Mouse (Mus musculus) embryonic facial prominence, embryonic 10.5 days (tissue): ENCODE data around the gene Metrnl. TPM values are rescaled to one million over a fixed set of nuclear protein-coding genes. Genes with fewer than 3 reads are reported as not detected.

Source experiments
- DNase-seq: peaks from one replicate; pipeline ENCODE4 v3.0.0-alpha.2; 2017; ENCODE audit warnings: low spot score
- H3K27ac ChIP-seq: fragments of 300-500 bp; sonication (generic); replicated peaks from 2 replicates; pipeline ENCODE4 v1.5.1; 2016; ENCODE audit warnings: mild to moderate bottlenecking
- H3K27me3 ChIP-seq: fragments of 300-500 bp; sonication (generic); replicated peaks from 2 replicates; pipeline ENCODE4 v1.6.1; 2016; ENCODE audit warnings: low read depth, mild to moderate bottlenecking; ENCODE audit not compliant: poor library complexity, severe bottlenecking
- H3K36me3 ChIP-seq: fragments of 300-500 bp; sonication (generic); replicated peaks from 2 replicates; pipeline ENCODE4 v1.6.1; 2016; ENCODE audit warnings: mild to moderate bottlenecking, moderate library complexity
- H3K4me1 ChIP-seq: fragments of 300-500 bp; sonication (generic); 2 replicates; pipeline ENCODE4 v1.6.1; 2016
- H3K4me3 ChIP-seq: fragments of 300-500 bp; sonication (generic); 2 replicates; pipeline ENCODE4 v1.5.1; 2016; ENCODE audit warnings: mild to moderate bottlenecking, moderate library complexity
- H3K9me3 ChIP-seq: fragments of 300-500 bp; sonication (generic); 2 replicates; pipeline ENCODE4 v1.6.1; 2016; ENCODE audit warnings: mild to moderate bottlenecking
- WGBS: fragments of 180-500 bp; shearing (Covaris S2); methylation state at CpG from one replicate; pipeline ENCODE4 v1.1.7; 2016; 5-methylcytosine and 5-hydroxymethylcytosine counted together
- polyA plus RNA-seq: library from polyadenylated mRNA; unstranded; fragments of >200 nt; fragmentation: Nextera tagmentation; extraction: Ambion mirVana; gene quantifications from 2 replicates; pipeline ENCODE4 v1.2.1, GENCODE M21; 2016

Metrnl gene
- polyA plus RNA-seq, 1 experiment from 2014 or later = 8.5 TPM

DNA sequence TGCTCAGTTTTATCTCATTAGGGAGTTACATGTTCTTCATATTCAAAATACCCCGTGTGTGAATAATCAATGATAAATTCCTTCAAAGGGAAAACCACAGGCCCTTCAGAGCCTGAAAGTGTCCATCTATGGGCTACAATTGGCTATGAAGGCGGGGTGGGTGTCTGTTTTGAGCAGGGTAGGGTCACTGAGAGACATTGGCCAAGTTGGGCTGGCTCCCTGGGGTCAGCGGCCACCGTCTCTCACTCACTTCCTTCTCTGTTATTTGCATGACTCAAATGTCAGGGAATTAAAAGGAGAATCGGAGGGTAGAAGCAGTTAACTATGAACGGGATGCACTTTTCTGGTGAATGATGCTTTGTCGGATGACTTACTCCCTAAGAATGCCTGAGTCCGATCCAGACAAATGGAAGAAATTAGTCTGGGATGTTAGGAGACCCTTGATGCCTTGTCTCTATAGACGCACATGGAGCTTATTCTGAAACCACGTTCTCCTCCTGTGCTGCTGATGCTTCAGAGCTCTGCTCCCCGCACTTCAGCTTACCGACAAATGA is 45.7 kb downstream of the Metrnl start:
- Histone ChIP-seq H3K9me3 (no peaks in the 10 kb centered on the region), H3K27me3 (no peaks in the 10 kb centered on the region), H3K27ac (no peak overlapping the region), H3K4me3 (no peak overlapping the region), H3K4me1 (no peaks in the 10 kb centered on the region), H3K36me3 (no peaks in the 10 kb centered on the region)
- no peak for DNase-seq
- 78% methylated on average over 12 of the region's 12 CpGs for WGBS

DNA sequence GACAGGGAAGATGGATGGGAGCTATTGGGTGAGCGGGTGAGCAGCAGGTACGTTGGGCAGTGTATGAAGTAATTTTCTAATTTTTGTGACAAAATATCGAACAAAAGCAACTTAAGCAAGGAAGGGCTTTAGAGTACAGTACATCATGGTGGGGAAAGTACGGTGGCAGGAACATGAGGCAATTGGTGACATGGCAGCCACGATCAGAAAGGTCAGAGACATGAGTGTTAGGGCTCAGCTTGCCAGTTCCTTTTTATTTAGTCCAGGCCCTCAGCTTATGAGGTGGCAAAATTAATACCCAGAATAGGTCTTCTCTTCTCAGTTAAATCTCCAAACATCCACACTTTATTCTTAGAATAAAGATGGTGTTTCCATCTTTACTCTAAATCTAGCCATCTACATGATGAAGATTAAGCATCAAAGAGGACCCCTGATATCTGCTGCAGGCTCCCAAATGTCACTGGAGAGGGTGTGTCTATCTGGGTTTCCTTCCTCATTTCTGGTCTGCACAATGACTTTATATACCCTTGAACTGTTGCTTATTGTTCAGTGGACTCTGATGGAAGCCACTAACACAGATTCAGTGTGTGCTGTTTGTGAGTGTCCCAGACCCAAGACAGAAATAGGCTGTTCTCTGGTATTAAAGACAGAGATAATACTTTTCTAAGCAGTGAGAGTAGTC is 46.8 kb downstream of the Metrnl start:
- Histone ChIP-seq H3K27ac (no peak overlapping the region), H3K4me1 (no peaks in the 10 kb centered on the region), H3K4me3 (no peak overlapping the region), H3K27me3 (no peaks in the 10 kb centered on the region), H3K36me3 (no peaks in the 10 kb centered on the region), H3K9me3 (no peaks in the 10 kb centered on the region)
- WGBS = 91% methylated on average over 5 of the region's 5 CpGs
- no peak for DNase-seq

Other genes with a start within 250 kb of the Metrnl start
- gene Tbcd, start 249.6 kb upstream of the Metrnl start, polyA plus RNA-seq = 55.0 and 57.7 TPM in 2 replicates
- gene Zfp750, start 182.2 kb upstream of the Metrnl start, polyA plus RNA-seq = 0.73 and 0.91 TPM in 2 replicates
- 5.8 and 6.6 TPM in 2 replicates for gene B3gntl1, start 28.4 kb upstream of the Metrnl start, polyA plus RNA-seq
- not detected in 2 replicates for gene Ptchd3, start 128.7 kb downstream of the Metrnl start, polyA plus RNA-seq